Mouse (Mus musculus) hindbrain, embryonic 16.5 days (tissue): ENCODE data around the gene Cyth1. TPM values are rescaled to one million over a fixed set of nuclear protein-coding genes. Genes with fewer than 3 reads are reported as not detected.

Source experiments
- ATAC-seq: fragments of 200-750 bp; cut with Nextera tagmentation; 2 replicates; pipeline ENCODE4 v1.8.0; 2017; ENCODE audit warnings: moderate TSS enrichment, moderate library complexity
- H3K27ac ChIP-seq: fragments of 300-500 bp; sonication (generic); 2 replicates; pipeline ENCODE4 v1.5.1; 2014; ENCODE audit warnings: low read depth, mild to moderate bottlenecking, control low read depth, low read length, moderate library complexity
- H3K27me3 ChIP-seq: fragments of 300-500 bp; sonication (generic); replicated peaks from 2 replicates; pipeline ENCODE4 v1.6.1; 2014; ENCODE audit warnings: low read length; ENCODE audit not compliant: control insufficient read depth, insufficient read depth
- H3K36me3 ChIP-seq: fragments of 300-500 bp; sonication (generic); 2 replicates; pipeline ENCODE4 v1.6.1; 2014; ENCODE audit warnings: mild to moderate bottlenecking, low read length, moderate library complexity, mixed read lengths; ENCODE audit not compliant: control insufficient read depth, insufficient read depth
- H3K4me1 ChIP-seq: fragments of 300-500 bp; sonication (generic); 2 replicates; pipeline ENCODE4 v1.6.1; 2014; ENCODE audit warnings: low read depth, low read length; ENCODE audit not compliant: control insufficient read depth, insufficient read depth
- H3K4me2 ChIP-seq: fragments of 300-500 bp; sonication (generic); 2 replicates; pipeline ENCODE4 v1.6.1; 2014; ENCODE audit warnings: mild to moderate bottlenecking, low read length, control low read depth, moderate library complexity
- H3K4me3 ChIP-seq: fragments of 300-500 bp; sonication (generic); 2 replicates; pipeline ENCODE4 v1.5.1; 2014; ENCODE audit warnings: mild to moderate bottlenecking, low read length, control low read depth, moderate library complexity
- H3K9ac ChIP-seq: fragments of 300-500 bp; sonication (generic); 2 replicates; pipeline ENCODE4 v1.6.1; 2014; ENCODE audit warnings: low read depth, mild to moderate bottlenecking, control low read depth, low read length, moderate library complexity
- H3K9me3 ChIP-seq: fragments of 300-500 bp; sonication (generic); 2 replicates; pipeline ENCODE4 v1.6.1; 2014; ENCODE audit warnings: mild to moderate bottlenecking, low read length, moderate library complexity; ENCODE audit not compliant: control insufficient read depth
- WGBS: fragments of 180-500 bp; shearing (Covaris S2); extraction: QIAGEN DNeasy Blood & Tissue Kit; methylation state at CpG from one replicate; pipeline ENCODE4 v1.1.7; 2014; 5-methylcytosine and 5-hydroxymethylcytosine counted together
- polyA plus RNA-seq: library from polyadenylated mRNA; unstranded; fragments of >200 nt; fragmentation: Nextera tagmentation; extraction: Ambion mirVana; gene quantifications from 2 replicates; pipeline ENCODE4 v1.2.1, GENCODE M21; 2015

The Cyth1 gene
- polyA plus RNA-seq, 1 experiment from 2014 or later = 19.7 TPM

GRCm38 (mm10) chr11:118142547-118143165 is 105.7 kb downstream of the Cyth1 start:
- ATAC-seq = 0 out of 2 replicates have a peak, but pooled peaks have one; percentile 14
- H3K36me3 ChIP-seq = no peaks in the 10 kb centered on the region
- no peak overlapping the region for H3K4me2 ChIP-seq
- no peaks in the 10 kb centered on the region for H3K27me3 ChIP-seq
- H3K9ac ChIP-seq = peak overlapping the region; percentile 19; the same call in 1 of the 2 replicates
- peak overlapping the region; percentile 31; the same call in 1 of the 2 replicates for H3K27ac ChIP-seq
- no peak overlapping the region for H3K4me3 ChIP-seq
- peaks cover 2% of the 10 kb centered on the region; the same call in 1 of the 2 replicates for H3K9me3 ChIP-seq
- WGBS = 6% methylated on average over 7 of the region's 7 CpGs
- peaks cover 6% of the 10 kb centered on the region for H3K4me1 ChIP-seq

DNA sequence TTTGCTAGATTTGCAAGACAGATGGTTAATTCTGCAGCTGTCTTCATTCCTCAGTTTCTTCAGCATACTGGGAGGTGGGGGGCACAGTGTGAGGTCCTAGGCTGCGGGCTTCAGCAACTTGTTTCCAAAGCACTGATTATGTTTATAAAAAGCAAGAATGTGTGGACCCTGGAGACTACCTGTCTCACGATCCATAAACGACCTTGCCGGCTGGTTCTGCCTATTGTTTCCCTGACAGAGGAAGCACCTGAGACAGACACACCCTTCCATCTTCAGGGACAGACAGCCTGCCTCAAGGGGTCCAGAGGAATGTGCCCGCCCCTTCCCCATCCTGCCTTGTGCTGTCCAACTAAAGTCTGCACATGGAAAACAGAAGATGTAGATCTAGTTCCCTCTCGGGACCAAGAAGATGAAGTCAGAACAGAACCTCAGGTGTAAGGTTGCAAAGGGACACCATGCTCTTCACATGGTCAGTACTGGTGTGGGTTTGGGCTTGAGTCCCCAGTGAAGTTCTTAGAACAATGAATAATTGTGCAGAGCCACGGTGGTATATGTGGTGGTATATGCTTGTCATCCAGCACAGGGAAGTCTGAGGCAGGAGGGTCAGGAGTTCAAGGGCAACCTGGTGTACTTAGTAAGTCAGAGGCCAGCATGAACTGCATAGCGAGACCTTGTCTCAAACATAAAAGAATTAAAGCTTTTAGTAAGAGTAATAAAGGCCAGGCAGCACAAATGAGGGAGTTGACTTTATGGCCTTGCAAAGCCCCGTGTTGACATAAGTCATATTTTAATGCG is 107.4 kb downstream of the Cyth1 start:
- no peak overlapping the region for H3K4me3 ChIP-seq
- 77% methylated on average over 10 of the region's 10 CpGs for WGBS

DNA sequence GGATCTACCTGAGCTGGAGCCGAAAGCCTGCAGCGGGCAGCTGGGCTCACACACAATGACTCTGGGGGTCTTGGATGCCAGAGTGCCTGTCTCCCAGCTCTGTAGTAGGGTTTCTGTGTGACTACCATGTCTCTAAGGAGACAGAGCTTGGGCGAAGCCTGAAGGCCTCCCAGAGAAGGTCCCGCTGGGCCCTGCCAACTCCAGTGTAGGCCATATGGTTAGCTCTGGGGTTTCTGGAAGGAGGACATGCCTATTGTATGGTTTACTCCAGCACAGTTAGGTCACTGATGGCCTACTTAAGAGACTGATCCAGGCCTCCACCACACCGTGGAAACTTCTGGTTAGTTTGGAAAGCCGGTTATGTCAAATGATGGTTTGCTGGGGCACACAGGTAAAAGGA is 110.0 kb downstream of the Cyth1 start:
- Histone ChIP-seq H3K36me3 (no peaks in the 10 kb centered on the region), H3K9me3 (peaks cover 2% of the 10 kb centered on the region; the same call in 1 of the 2 replicates), H3K4me2 (no peak overlapping the region), H3K4me1 (peaks cover 6% of the 10 kb centered on the region), H3K9ac (no peak overlapping the region), H3K27ac (no peak overlapping the region), H3K27me3 (no peaks in the 10 kb centered on the region), H3K4me3 (no peak overlapping the region)
- 98% methylated on average over 6 of the region's 6 CpGs for WGBS
- ATAC-seq = no peak

More for the DNA sequence above, 107.4 kb downstream of the Cyth1 start:
- no peak for ATAC-seq
- Histone ChIP-seq H3K27me3 (no peaks in the 10 kb centered on the region), H3K4me1 (peaks cover 6% of the 10 kb centered on the region), H3K36me3 (no peaks in the 10 kb centered on the region), H3K4me2 (no peak overlapping the region), H3K9ac (no peak overlapping the region), H3K27ac (no peak overlapping the region), H3K9me3 (peaks cover 2% of the 10 kb centered on the region; the same call in 1 of the 2 replicates)

GRCm38 (mm10) chr11:118136172-118136632 is 112.2 kb downstream of the Cyth1 start:
- ATAC-seq = no peak
- H3K9ac ChIP-seq = no peak overlapping the region
- 26% methylated on average over 5 of the region's 5 CpGs for WGBS
- no peak overlapping the region for H3K27ac ChIP-seq
- H3K36me3 ChIP-seq = no peaks in the 10 kb centered on the region
- peaks cover 3% of the 10 kb centered on the region; the same call in 1 of the 2 replicates for H3K4me1 ChIP-seq
- H3K27me3 ChIP-seq = no peaks in the 10 kb centered on the region
- H3K9me3 ChIP-seq = peaks cover 2% of the 10 kb centered on the region; the same call in 1 of the 2 replicates
- no peak overlapping the region for H3K4me3 ChIP-seq
- H3K4me2 ChIP-seq = no peak overlapping the region

- Histone ChIP-seq H3K4me2 (no peak overlapping the region), H3K4me3 (no peak overlapping the region), H3K9ac (no peak overlapping the region), H3K27ac (no peak overlapping the region), H3K27me3 (no peaks in the 10 kb centered on the region), H3K36me3 (no peaks in the 10 kb centered on the region), H3K9me3 (peaks cover 2% of the 10 kb centered on the region; the same call in 1 of the 2 replicates), H3K4me1 (no peaks in the 10 kb centered on the region; the same call in 1 of the 2 replicates)
- no peak for ATAC-seq
- WGBS = 79% methylated on average over 6 of the region's 6 CpGs
These were observed 113.1 kb downstream of the Cyth1 start for GRCm38 (mm10) chr11:118135271-118135670.

DNA sequence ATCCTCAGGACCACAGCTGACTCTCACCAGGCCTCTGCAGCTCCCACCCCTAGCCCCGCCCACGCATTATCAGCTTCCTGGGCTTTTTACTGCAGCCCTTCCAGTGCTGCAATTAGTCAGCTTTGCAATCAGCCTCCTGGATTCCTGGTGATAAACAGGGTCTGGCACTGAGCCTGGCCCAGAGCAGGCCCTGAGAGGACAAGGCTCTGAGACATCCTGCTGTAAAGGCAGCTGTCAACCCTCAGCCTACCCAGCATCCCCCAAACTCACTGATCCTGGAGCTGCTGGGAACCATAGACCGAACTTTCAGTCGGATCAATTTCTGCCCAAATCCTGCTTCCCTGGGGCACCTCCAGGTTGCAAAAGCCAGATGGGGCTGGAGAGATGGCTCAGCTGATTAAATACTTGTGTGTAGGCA is 114.6 kb downstream of the Cyth1 start:
- Histone ChIP-seq H3K27ac (peak overlapping the region; percentile 2; the same call in 1 of the 2 replicates), H3K4me2 (no peak overlapping the region), H3K36me3 (no peaks in the 10 kb centered on the region), H3K4me3 (no peak overlapping the region), H3K27me3 (no peaks in the 10 kb centered on the region), H3K4me1 (no peaks in the 10 kb centered on the region; the same call in 1 of the 2 replicates), H3K9ac (no peak overlapping the region), H3K9me3 (peaks cover under 1% of the 10 kb centered on the region; the same call in 1 of the 2 replicates)
- ATAC-seq = peak; percentile 48; the same call in 1 of the 2 replicates
- 43% methylated on average over 4 of the region's 4 CpGs for WGBS

- Histone ChIP-seq H3K9ac (no peak overlapping the region), H3K36me3 (no peaks in the 10 kb centered on the region), H3K9me3 (no peaks in the 10 kb centered on the region), H3K4me3 (no peak overlapping the region), H3K4me1 (no peaks in the 10 kb centered on the region; the same call in 1 of the 2 replicates), H3K4me2 (no peak overlapping the region), H3K27ac (no peak overlapping the region), H3K27me3 (no peaks in the 10 kb centered on the region)
- WGBS = 61% methylated on average over 8 of the region's 9 CpGs
- ATAC-seq = peak; percentile 30; the same call in 1 of the 2 replicates
These were observed 115.2 kb downstream of the Cyth1 start for GRCm38 (mm10) chr11:118133133-118133751.

DNA sequence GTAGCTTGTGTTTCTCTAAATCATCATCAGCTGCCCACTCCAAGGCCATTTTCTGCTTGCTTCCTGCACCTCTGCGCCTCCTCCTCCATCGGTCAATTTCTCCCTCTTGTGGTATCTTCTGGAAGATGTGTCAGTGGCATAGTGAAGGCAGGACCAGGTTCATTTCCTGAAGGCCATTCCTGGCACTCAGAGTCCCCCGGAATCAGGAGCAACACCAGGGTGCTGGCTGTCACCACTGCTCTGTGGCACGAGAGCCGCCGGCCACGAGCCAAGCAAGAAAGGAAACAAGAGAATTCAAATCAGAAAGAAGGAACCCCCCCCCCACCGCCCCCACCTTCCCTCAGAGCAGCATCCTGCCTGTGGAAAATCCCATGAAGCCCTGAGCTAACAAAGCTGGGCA is 116.3 kb downstream of the Cyth1 start:
- Histone ChIP-seq H3K9ac (no peak overlapping the region), H3K4me2 (no peak overlapping the region), H3K27ac (no peak overlapping the region), H3K27me3 (no peaks in the 10 kb centered on the region), H3K4me3 (no peak overlapping the region), H3K36me3 (no peaks in the 10 kb centered on the region), H3K4me1 (no peaks in the 10 kb centered on the region; the same call in 1 of the 2 replicates), H3K9me3 (no peaks in the 10 kb centered on the region)
- 80% methylated on average over 8 of the region's 8 CpGs for WGBS
- no peak for ATAC-seq
